Mouse (Mus musculus): ENCODE measurements around the gene Tmem131.

DNA sequence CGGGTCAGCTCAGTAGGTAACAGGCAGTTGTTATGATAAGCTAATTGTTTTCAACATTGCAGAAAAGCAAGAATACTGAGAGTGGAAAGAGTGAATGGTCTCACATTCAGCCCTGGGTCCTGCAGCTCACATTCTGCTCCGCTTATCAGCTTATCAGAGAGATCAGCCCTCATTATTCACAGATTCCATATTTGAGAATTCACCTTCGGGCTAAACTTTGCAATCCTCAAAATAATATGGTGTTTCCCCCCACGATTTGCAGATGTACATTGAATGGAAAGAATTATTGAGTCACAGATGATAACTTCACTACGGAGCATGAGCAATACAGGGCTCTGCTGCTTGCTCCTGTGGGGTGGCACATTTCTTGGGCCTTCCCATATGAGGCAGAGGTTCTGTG, 174.7 kb downstream of the Tmem131 start:
- TF ChIP-seq GATA1 (IDR thresholded peaks at IDR 0.05; ENCODE audit: borderline replicate concordance, low read length), result no peak
- no peak for TF ChIP-seq FLI1 (IDR thresholded peaks at IDR 0.05; ENCODE audit: low read length)
